Comparison of ENCODE assay signal across 12 mouse cellular contexts in genomic region chr14:45457003-45457402, GRCm38 (mm10). TPM values are rescaled to one million over a fixed set of nuclear protein-coding genes. Genes with fewer than 3 reads are reported as not detected.
DNase-seq lines count a peak whose midpoint lies in the region; ATAC-seq and TF ChIP-seq lines count a peak whose summit lies in the region.
"Had no signal": no experiment of that assay in that cellular context is flagged by ENCODE, and none has a peak within 500 bp of the region (broad histone marks: within the 10 kb centered on the region; RNA-seq: fewer than 3 reads in every experiment).

No protein-coding gene starts in this region.

- peak; percentile 23; the same call in 1 of the 2 replicates for ATAC-seq in hindbrain, embryonic 15.5 days (ENCODE audit: low FRiP score, low read depth)
- no peak for ATAC-seq in hindbrain, postnatal 0 days
- ATAC-seq in stomach, embryonic 14.5 days (ENCODE audit: insufficient number of reproducible peaks, insufficient read depth, low FRiP score, low read depth), result no peak
- no peak for ATAC-seq in stomach, postnatal 0 days (ENCODE audit: low FRiP score, low TSS enrichment)
- ATAC-seq in neural tube, embryonic 15.5 days (ENCODE audit: low FRiP score), result 0 out of 2 replicates have a peak, but pooled peaks have one; percentile 15
- no peak for ATAC-seq in monocyte, adult 5-6 weeks (replicated peaks; ENCODE audit: insufficient number of reproducible peaks, low FRiP score, low TSS enrichment, poor library complexity, severe bottlenecking)

- no peaks in the 10 kb centered on the region for H3K9me3 ChIP-seq in hindbrain, embryonic 15.5 days
- no peaks in the 10 kb centered on the region for H3K9me3 ChIP-seq in hindbrain, postnatal 0 days (ENCODE audit: low read length)
- H3K9me3 ChIP-seq in stomach, embryonic 14.5 days (ENCODE audit: control insufficient read depth, low read depth, low read length), result no peaks in the 10 kb centered on the region
- no peaks in the 10 kb centered on the region for H3K9me3 ChIP-seq in stomach, postnatal 0 days (ENCODE audit: control insufficient read depth, low read length)
- H3K9me3 ChIP-seq in neural tube, embryonic 15.5 days (replicated peaks), result no peaks in the 10 kb centered on the region

- DNase-seq in hindbrain, postnatal 0 days (ENCODE audit: low spot score), result no peak
- no peak for DNase-seq in stomach, postnatal 0 days (ENCODE audit: low spot score)
- peak; percentile 53 for DNase-seq in heart, postnatal 14 days
- no peak for DNase-seq in T-cell, adult 2 months (ENCODE audit: low spot score)
- DNase-seq: adrenal gland, postnatal 25 days; cerebellum, postnatal 14 days; right cerebral cortex, postnatal 4 days had no signal

- no peak overlapping the region for H3K4me3 ChIP-seq in hindbrain, embryonic 15.5 days
- H3K4me3 ChIP-seq in hindbrain, postnatal 0 days (ENCODE audit: low read length), result no peak overlapping the region
- H3K4me3 ChIP-seq in stomach, embryonic 14.5 days (ENCODE audit: low read depth, low read length), result no peak overlapping the region
- no peak overlapping the region for H3K4me3 ChIP-seq in stomach, postnatal 0 days (ENCODE audit: low read depth, low read length)
- H3K4me3 ChIP-seq in neural tube, embryonic 15.5 days (replicated peaks), result no peak overlapping the region

- intact Hi-C loops in heart, postnatal 14 days (cut with DNase I), result no loop called here

- H3K27ac ChIP-seq in hindbrain, embryonic 15.5 days (replicated peaks), result peak overlapping the region; percentile 47; the same call in 1 of the 2 replicates
- no peak overlapping the region; the same call in 1 of the 2 replicates for H3K27ac ChIP-seq in hindbrain, postnatal 0 days
- H3K27ac ChIP-seq in stomach, embryonic 14.5 days (ENCODE audit: low read length), result peak overlapping the region; percentile 39; the same call in 1 of the 2 replicates
- H3K27ac ChIP-seq in stomach, postnatal 0 days (replicated peaks), result no peak overlapping the region
- H3K27ac ChIP-seq in neural tube, embryonic 15.5 days (replicated peaks), result peak overlapping the region; percentile 54; the same call in 1 of the 2 replicates

- peaks cover 15% of the 10 kb centered on the region for H3K36me3 ChIP-seq in hindbrain, embryonic 15.5 days
- H3K36me3 ChIP-seq in hindbrain, postnatal 0 days (ENCODE audit: insufficient read depth, low read length), result peaks cover 12% of the 10 kb centered on the region
- peaks cover 22% of the 10 kb centered on the region for H3K36me3 ChIP-seq in stomach, embryonic 14.5 days (ENCODE audit: control insufficient read depth, insufficient read depth, low read length)
- peaks cover 10% of the 10 kb centered on the region; the same call in 1 of the 2 replicates for H3K36me3 ChIP-seq in stomach, postnatal 0 days (ENCODE audit: control insufficient read depth, insufficient read depth, low read length)
- peaks cover 22% of the 10 kb centered on the region for H3K36me3 ChIP-seq in neural tube, embryonic 15.5 days

- TF ChIP-seq CTCF in hindbrain, postnatal 0 days (IDR thresholded peaks at IDR 0.05; ENCODE audit: low read depth), result no peak
- TF ChIP-seq CTCF in stomach, postnatal 0 days (IDR thresholded peaks at IDR 0.05; ENCODE audit: low read depth), result no peak

- no peak overlapping the region for H3K9ac ChIP-seq in hindbrain, embryonic 15.5 days
- no peak overlapping the region for H3K9ac ChIP-seq in hindbrain, postnatal 0 days (replicated peaks; ENCODE audit: low read length)
- no peak overlapping the region for H3K9ac ChIP-seq in stomach, embryonic 14.5 days (replicated peaks; ENCODE audit: low read depth, low read length)
- H3K9ac ChIP-seq in stomach, postnatal 0 days (ENCODE audit: low read length), result no peak overlapping the region
- H3K9ac ChIP-seq in neural tube, embryonic 15.5 days (replicated peaks), result no peak overlapping the region

- no peaks in the 10 kb centered on the region for H3K27me3 ChIP-seq in hindbrain, embryonic 15.5 days
- no peaks in the 10 kb centered on the region for H3K27me3 ChIP-seq in hindbrain, postnatal 0 days (ENCODE audit: insufficient read depth, low read length)
- H3K27me3 ChIP-seq in stomach, embryonic 14.5 days (ENCODE audit: control insufficient read depth, insufficient read depth, low read length), result no peaks in the 10 kb centered on the region
- no peaks in the 10 kb centered on the region for H3K27me3 ChIP-seq in stomach, postnatal 0 days (ENCODE audit: control insufficient read depth, insufficient read depth, low read length)
- no peaks in the 10 kb centered on the region for H3K27me3 ChIP-seq in neural tube, embryonic 15.5 days (replicated peaks)
- H3K27me3 ChIP-seq: CH12.LX had no signal

- WGBS in hindbrain, embryonic 15.5 days, result 80% methylated on average over 9 of the region's 9 CpGs
- WGBS in hindbrain, postnatal 0 days, result 71% methylated on average over 9 of the region's 9 CpGs
- 87% methylated on average over 9 of the region's 9 CpGs for WGBS in stomach, embryonic 14.5 days
- WGBS in stomach, postnatal 0 days, result 89% methylated on average over 9 of the region's 9 CpGs
- 72% methylated on average over 9 of the region's 9 CpGs for WGBS in neural tube, embryonic 15.5 days

- peaks cover 31% of the 10 kb centered on the region for H3K4me1 ChIP-seq in hindbrain, embryonic 15.5 days (replicated peaks)
- H3K4me1 ChIP-seq in hindbrain, postnatal 0 days (ENCODE audit: insufficient read depth, low read length), result peaks cover 7% of the 10 kb centered on the region; the same call in 1 of the 2 replicates
- H3K4me1 ChIP-seq in stomach, embryonic 14.5 days (ENCODE audit: control insufficient read depth, insufficient read depth, low read length), result peaks cover 33% of the 10 kb centered on the region; the same call in 1 of the 2 replicates
- no peaks in the 10 kb centered on the region for H3K4me1 ChIP-seq in stomach, postnatal 0 days (replicated peaks; ENCODE audit: control insufficient read depth, insufficient read depth)
- peaks cover 32% of the 10 kb centered on the region for H3K4me1 ChIP-seq in neural tube, embryonic 15.5 days

- no peak overlapping the region for H3K4me2 ChIP-seq in hindbrain, embryonic 15.5 days
- H3K4me2 ChIP-seq in hindbrain, postnatal 0 days (ENCODE audit: low read depth, low read length), result no peak overlapping the region
- no peak overlapping the region for H3K4me2 ChIP-seq in stomach, embryonic 14.5 days (replicated peaks; ENCODE audit: low read depth, low read length)
- H3K4me2 ChIP-seq in stomach, postnatal 0 days (replicated peaks; ENCODE audit: low read depth), result no peak overlapping the region
- no peak overlapping the region for H3K4me2 ChIP-seq in neural tube, embryonic 15.5 days

- TF ChIP-seq EP300 in stomach, postnatal 0 days (optimal IDR thresholded peaks at IDR 0.05), result no peak

RNA-seq across cellular contexts. Expression of gene Gnpnat1, which starts 52.3 kb away (rescaled TPM):
- 27.0 and 31.6 TPM in 2 replicates for polyA plus RNA-seq in hindbrain, embryonic 15.5 days (2015; fragmentation: Nextera tagmentation; extraction: Ambion mirVana)
- total RNA-seq in hindbrain, postnatal 0 days (2014; rRNA removed), result 12.7 and 13.9 TPM in 2 replicates
- polyA plus RNA-seq in hindbrain, postnatal 0 days (2015; fragmentation: Nextera tagmentation; extraction: Ambion mirVana), result 21.1 and 21.5 TPM in 2 replicates
- polyA plus RNA-seq in stomach, embryonic 14.5 days (2014; fragmentation: Nextera tagmentation; extraction: Ambion mirVana), result 50.9 and 52.8 TPM in 2 replicates
- polyA plus RNA-seq in stomach, postnatal 0 days (2015; fragmentation: Nextera tagmentation; extraction: Ambion mirVana), result 44.3 and 45.3 TPM in 2 replicates
- total RNA-seq in heart, postnatal 14 days (2021), result 10 to 100 TPM; 10.2 to 11.9 TPM
- 29.4 and 32.6 TPM in 2 replicates for polyA plus RNA-seq in neural tube, embryonic 15.5 days (2015; fragmentation: Nextera tagmentation; extraction: Ambion mirVana)
- total RNA-seq in monocyte, adult 5-6 weeks (2017), result 29.9 to 73.9 TPM (median 51.6 TPM) in 3 replicates

Comparison
In these comparisons a context has a peak if more than half of its experiments do, and no peak if none do; other contexts are left out.
1. ATAC-seq: peak in hindbrain, embryonic 15.5 days (single experiment) and neural tube, embryonic 15.5 days (single experiment); none in hindbrain, postnatal 0 days (single experiment), stomach, embryonic 14.5 days (single experiment), stomach, postnatal 0 days (single experiment) and monocyte, adult 5-6 weeks (single experiment).
2. H3K27ac ChIP-seq: peak in hindbrain, embryonic 15.5 days (single experiment), stomach, embryonic 14.5 days (single experiment) and neural tube, embryonic 15.5 days (single experiment); none in hindbrain, postnatal 0 days (single experiment) and stomach, postnatal 0 days (single experiment).
3. DNase-seq: peak in heart, postnatal 14 days (2 of 2); none in hindbrain, postnatal 0 days (single experiment), stomach, postnatal 0 days (single experiment) and T-cell, adult 2 months (single experiment).